Comparison of ENCODE assay signal across 19 mouse cellular contexts in the genomic region with DNA sequence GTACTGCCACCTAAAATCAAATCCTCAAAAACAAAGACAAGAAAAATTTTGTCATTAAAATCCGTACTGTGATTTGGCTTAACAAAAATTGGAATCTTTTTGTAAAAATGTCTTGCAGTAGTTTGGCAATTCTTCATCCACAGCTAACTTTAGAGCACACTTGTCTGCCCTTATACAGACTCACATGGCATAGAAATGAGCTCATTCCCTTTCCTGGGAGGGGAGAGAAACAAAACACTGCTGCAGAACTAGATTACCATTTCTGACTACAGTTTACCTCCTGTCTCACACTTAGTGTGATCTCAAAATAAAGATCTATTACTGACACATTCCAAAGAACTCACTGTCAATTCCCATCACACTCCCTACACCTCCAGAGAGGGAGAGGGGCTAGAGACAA. TPM values are rescaled to one million over a fixed set of nuclear protein-coding genes. Genes with fewer than 3 reads are reported as not detected.
DNase-seq lines count a peak whose midpoint lies in the region; ATAC-seq and TF ChIP-seq lines count a peak whose summit lies in the region.
"Had no signal": no experiment of that assay in that cellular context is flagged by ENCODE, and none has a peak within 500 bp of the region (broad histone marks: within the 10 kb centered on the region; RNA-seq: fewer than 3 reads in every experiment).

No protein-coding gene starts in this region.

- peaks cover 19% of the 10 kb centered on the region for H3K36me3 ChIP-seq in heart, adult 2 months (ENCODE audit: control insufficient read depth, insufficient read depth, low read length)
- peaks cover 87% of the 10 kb centered on the region for H3K36me3 ChIP-seq in heart, embryonic 15.5 days
- H3K36me3 ChIP-seq in hindbrain, embryonic 16.5 days (ENCODE audit: control insufficient read depth, insufficient read depth, low read length), result peaks cover 32% of the 10 kb centered on the region

- no peaks in the 10 kb centered on the region for H3K79me2 ChIP-seq in heart, adult 2 months (replicated peaks; ENCODE audit: control insufficient read depth, insufficient read depth, low read length)

- peak overlapping the region; percentile 21 for H3K27ac ChIP-seq in heart, adult 2 months
- H3K27ac ChIP-seq in heart, embryonic 15.5 days, result peak overlapping the region; percentile 72
- peak overlapping the region; percentile 10; the same call in 1 of the 2 replicates for H3K27ac ChIP-seq in cortical plate, adult 2 months (ENCODE audit: insufficient read depth, low read length)
- H3K27ac ChIP-seq in hindbrain, embryonic 16.5 days (ENCODE audit: low read depth, low read length), result no peak overlapping the region
- H3K27ac ChIP-seq: embryonic facial prominence, embryonic 12.5 days; forebrain, embryonic 15.5 days; hindbrain, embryonic 15.5 days had no signal

- H3K4me1 ChIP-seq in heart, adult 2 months (ENCODE audit: control insufficient read depth, insufficient read depth, low read length), result peaks cover 1% of the 10 kb centered on the region; the same call in 1 of the 2 replicates
- 0 out of 2 replicates have a peak, but pooled peaks cover 3% of the 10 kb centered on the region for H3K4me1 ChIP-seq in heart, embryonic 15.5 days (replicated peaks)
- peaks cover 4% of the 10 kb centered on the region for H3K4me1 ChIP-seq in cortical plate, adult 2 months (ENCODE audit: control insufficient read depth, insufficient read depth, low read length)
- H3K4me1 ChIP-seq in hindbrain, embryonic 16.5 days (ENCODE audit: control insufficient read depth, insufficient read depth, low read depth, low read length), result no peaks in the 10 kb centered on the region
- H3K4me1 ChIP-seq: embryonic facial prominence, embryonic 12.5 days; forebrain, embryonic 15.5 days; hindbrain, embryonic 15.5 days had no signal

- TF ChIP-seq POLR2A in heart, adult 2 months (IDR thresholded peaks at IDR 0.05; ENCODE audit: insufficient read depth, low read depth, low read length), result no peak
- no peak for TF ChIP-seq POLR2A in cortical plate, adult 2 months (IDR thresholded peaks at IDR 0.05; ENCODE audit: extremely low read depth, insufficient read depth, low read length)

- no peak for DNase-seq in heart, adult 2 months
- no peak for DNase-seq in heart, adult 11 months
- DNase-seq in heart, adult 8-10 months (ENCODE audit: low spot score), result no peak
- peak; percentile 8 for DNase-seq in adipocyte (ENCODE audit: low spot score)
- DNase-seq in urinary bladder, postnatal 25 days (ENCODE audit: low spot score), result no peak
- DNase-seq: adrenal gland, postnatal 14 days; cerebellum, adult 2 months; cerebellum, postnatal 10 days; gastrocnemius, postnatal 10 days; heart, postnatal 14 days; kidney, adult 9 months had no signal

- H3K9ac ChIP-seq in heart, adult 2 months (ENCODE audit: low read depth, low read length), result no peak overlapping the region
- H3K9ac ChIP-seq in heart, embryonic 15.5 days, result no peak overlapping the region
- no peak overlapping the region for H3K9ac ChIP-seq in hindbrain, embryonic 16.5 days (ENCODE audit: low read depth, low read length)
- H3K9ac ChIP-seq: embryonic facial prominence, embryonic 12.5 days; forebrain, embryonic 15.5 days; hindbrain, embryonic 15.5 days had no signal

- no peak for TF ChIP-seq EP300 in heart, adult 2 months (IDR thresholded peaks at IDR 0.05; ENCODE audit: insufficient read depth, low read depth, low read length)

- H3K4me2 ChIP-seq in heart, embryonic 15.5 days, result no peak overlapping the region
- no peak overlapping the region for H3K4me2 ChIP-seq in hindbrain, embryonic 16.5 days (ENCODE audit: low read length)
- H3K4me2 ChIP-seq: embryonic facial prominence, embryonic 12.5 days; forebrain, embryonic 15.5 days; hindbrain, embryonic 15.5 days had no signal

- ATAC-seq in heart, embryonic 15.5 days (replicated peaks; ENCODE audit: insufficient number of reproducible peaks, insufficient read depth, low FRiP score, low read depth), result no peak
- ATAC-seq in hindbrain, embryonic 16.5 days, result no peak
- ATAC-seq: forebrain, embryonic 15.5 days; inflammation-experienced regulatory T-cells, adult 6 months; intestine, postnatal 0 days had no signal

- 86% methylated on average over 1 of the region's 1 CpGs for WGBS in heart, adult 2 months
- 77% methylated on average over 1 of the region's 1 CpGs for WGBS in heart, embryonic 15.5 days
- WGBS in hindbrain, embryonic 16.5 days, result 89% methylated on average over 1 of the region's 1 CpGs

- intact Hi-C loops in heart, adult 2 months (cut with DNase I), result no loop called here

- TF ChIP-seq CTCF in heart, adult 2 months (IDR thresholded peaks at IDR 0.05), result no peak
- TF ChIP-seq CTCF in cortical plate, adult 2 months (IDR thresholded peaks at IDR 0.05; ENCODE audit: extremely low read depth, insufficient read depth, low read length), result no peak

- no peaks in the 10 kb centered on the region for H3K27me3 ChIP-seq in heart, adult 2 months (ENCODE audit: control insufficient read depth, insufficient read depth, low read length)
- H3K27me3 ChIP-seq in heart, embryonic 15.5 days, result no peaks in the 10 kb centered on the region
- H3K27me3 ChIP-seq in hindbrain, embryonic 16.5 days (replicated peaks; ENCODE audit: control insufficient read depth, insufficient read depth, low read length), result no peaks in the 10 kb centered on the region
- H3K27me3 ChIP-seq: embryonic facial prominence, embryonic 12.5 days; forebrain, embryonic 15.5 days; hindbrain, embryonic 15.5 days had no signal

- H3K9me3 ChIP-seq in heart, embryonic 15.5 days (replicated peaks), result no peaks in the 10 kb centered on the region
- H3K9me3 ChIP-seq in hindbrain, embryonic 16.5 days (ENCODE audit: control insufficient read depth, low read length), result no peaks in the 10 kb centered on the region
- H3K9me3 ChIP-seq: embryonic facial prominence, embryonic 12.5 days; forebrain, embryonic 15.5 days; hindbrain, embryonic 15.5 days had no signal

- H3K4me3 ChIP-seq in heart, adult 2 months, result no peak overlapping the region
- no peak overlapping the region for H3K4me3 ChIP-seq in heart, embryonic 15.5 days
- H3K4me3 ChIP-seq in cortical plate, adult 2 months (ENCODE audit: insufficient read depth, low read length), result no peak overlapping the region
- no peak overlapping the region for H3K4me3 ChIP-seq in hindbrain, embryonic 16.5 days (ENCODE audit: low read length)
- H3K4me3 ChIP-seq: embryonic facial prominence, embryonic 12.5 days; forebrain, embryonic 15.5 days; hindbrain, embryonic 15.5 days had no signal

RNA-seq across cellular contexts. Expression of a gene that starts 58.1 kb away (rescaled TPM):
- 10 to 100 TPM; 65.8 to 77.1 TPM for total RNA-seq in heart, adult 2 months (2021)
- polyA plus RNA-seq in heart, adult 2 months (2012; rRNA removed), result 24.8 and 41.5 TPM in 2 replicates
- 6.9 and 7.3 TPM in 2 replicates for polyA plus RNA-seq in heart, embryonic 15.5 days (2015; fragmentation: Nextera tagmentation; extraction: Ambion mirVana)
- 10 to 100 TPM; 76.7 to 88.3 (median 79.4) TPM for total RNA-seq in heart, adult 8-10 months (2022)
- 48.0 and 50.2 TPM in 2 replicates for polyA plus RNA-seq in cortical plate, adult 2 months (2012; rRNA removed)
- polyA plus RNA-seq in hindbrain, embryonic 16.5 days (2015; fragmentation: Nextera tagmentation; extraction: Ambion mirVana), result 11.4 and 11.9 TPM in 2 replicates
